Mouse (Mus musculus): Measurements from ENCODE around the gene Col19a1. TPM values are rescaled to one million over a fixed set of nuclear protein-coding genes. Genes with fewer than 3 reads are reported as not detected.

Col19a1 gene
- 0.05 TPM in 2 replicates for polyA plus RNA-seq (2012)

GRCm38 (mm10) chr1:24587141-24587541 lies at the start of gene Col19a1:
Gene Col19a1, minus strand, starts transcription at chr1:24587472.

Other genes starting within 250 kb of the Col19a1 start
- gene Lmbrd1, start 91.2 kb upstream of the Col19a1 start, polyA plus RNA-seq (2012) = 1.5 and 3.5 TPM in 2 replicates